Mouse (Mus musculus) frontal cortex, adult 2 months (tissue): Measurements from ENCODE around the gene Odaph. TPM values are rescaled to one million over a fixed set of nuclear protein-coding genes. Genes with fewer than 3 reads are reported as not detected.

Experiments used
- DNase-seq, 2 experiments: peaks; one replicate each; pipeline ENCODE4 v3.0.0; 2022; ENCODE audit warnings: low spot score in 1 of 2; ENCODE audit errors: extremely low spot score in 1 of 2
- polyA plus RNA-seq: library from polyadenylated mRNA; depleted of rRNA; stranded (reverse); fragments of >200 nt; gene quantifications from 2 replicates; pipeline ENCODE4 v1.2.3, GENCODE M21; 2012; rRNA removed

The Odaph gene
- polyA plus RNA-seq, 1 experiment, result not detected

DNA sequence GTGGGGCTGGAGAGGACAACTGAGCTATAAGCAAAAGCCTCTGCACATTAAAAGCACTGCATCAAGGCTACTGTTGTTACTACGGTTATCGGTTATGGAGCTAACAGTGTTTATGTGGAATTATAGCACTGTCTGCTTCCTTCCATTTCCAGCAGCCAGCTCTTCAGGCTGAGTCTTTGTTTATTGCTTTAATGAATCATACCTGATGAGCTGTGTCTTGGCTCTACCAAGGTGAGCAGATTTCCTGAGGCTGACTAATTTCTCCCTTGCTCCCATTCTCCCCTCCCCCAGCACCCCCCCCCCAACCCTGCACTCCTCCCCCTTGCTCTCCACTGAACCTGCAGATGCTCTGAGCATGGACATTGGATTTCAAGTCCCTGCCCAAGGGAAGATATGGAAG lies 524 bp downstream of the Odaph start:
- no peak for DNase-seq

DNA sequence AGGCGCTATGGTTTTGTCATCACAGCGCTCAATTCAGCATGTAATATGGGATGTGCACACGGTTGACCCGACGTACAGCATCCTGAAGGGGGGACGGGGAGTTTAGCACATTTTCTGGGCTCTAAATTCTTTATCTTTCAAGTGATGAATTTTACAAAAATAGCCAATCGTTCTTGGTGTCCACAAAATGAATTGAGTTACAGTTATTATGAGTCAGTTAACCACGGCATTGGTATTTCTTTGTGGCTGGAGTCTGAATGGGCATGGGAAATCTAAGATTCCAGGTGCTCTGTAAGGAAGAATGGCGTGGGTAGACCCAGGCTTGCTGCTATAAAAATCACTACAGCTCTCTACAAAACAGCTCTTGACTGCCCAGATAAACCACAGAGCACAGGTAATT lies 2.0 kb downstream of the Odaph start:
- DNase-seq, result no peak

DNA sequence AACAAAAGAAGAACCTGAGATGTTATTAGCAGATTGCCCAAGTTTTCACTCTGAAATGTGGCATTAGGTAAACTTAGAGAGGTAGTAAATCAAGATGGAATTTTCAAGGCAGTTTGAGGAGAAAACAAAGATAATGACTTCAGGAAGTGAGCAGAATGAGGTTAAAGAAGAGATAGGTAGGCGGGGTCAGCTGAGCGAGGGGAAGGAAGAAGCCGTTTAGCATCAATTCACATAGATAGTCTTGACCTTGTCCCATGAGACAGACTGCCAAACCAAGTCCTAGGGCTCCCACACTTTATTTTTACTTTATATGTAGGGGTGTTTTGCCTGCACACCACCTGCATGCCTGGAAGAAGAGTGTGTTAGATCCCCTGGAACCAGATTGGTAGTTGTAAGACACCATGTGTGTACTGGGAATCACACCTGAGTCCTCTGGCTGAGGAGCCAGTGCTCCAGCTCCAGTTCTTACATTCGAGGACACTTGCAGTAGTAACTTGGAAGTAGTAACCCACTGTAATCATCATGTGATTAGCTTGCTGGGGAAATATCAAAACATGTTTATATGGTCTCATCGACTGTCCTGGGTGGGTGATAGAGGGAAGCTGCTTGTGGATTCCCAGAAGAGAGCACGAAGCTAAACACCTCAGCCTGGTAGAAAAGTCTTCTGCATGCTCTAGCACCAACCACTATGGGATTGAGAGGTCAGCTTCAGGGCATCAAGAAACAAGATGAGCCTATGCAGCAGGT lies 4.1 kb downstream of the Odaph start:
- DNase-seq, result no peak

GRCm38 (mm10) chr5:91993061-91993460 lies 5.8 kb downstream of the Odaph start:
- DNase-seq, result no peak

- DNase-seq, result peak; percentile 26 to 73
Observed at GRCm38 (mm10) chr5:91994546-91994945, 7.3 kb downstream of the Odaph start.

DNA sequence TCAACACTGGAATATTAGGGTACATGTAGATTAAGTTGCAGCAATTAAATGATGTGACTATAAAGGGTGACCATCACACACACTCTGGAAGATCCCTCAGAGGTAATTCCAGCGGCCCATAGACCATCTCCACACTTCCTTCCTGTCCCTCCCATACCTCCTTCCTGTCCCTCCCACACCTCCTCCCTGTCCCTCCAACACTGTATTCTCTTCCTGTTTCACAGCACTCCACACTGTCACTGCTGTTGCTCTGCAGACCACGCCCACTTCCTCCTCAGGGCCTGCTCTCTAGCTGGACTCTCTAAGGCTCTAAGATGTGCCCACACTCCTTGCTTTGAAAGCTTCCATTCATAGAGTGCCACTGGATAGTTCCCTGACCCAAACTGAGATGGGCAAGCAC lies 13.5 kb downstream of the Odaph start:
- DNase-seq, result no peak

GRCm38 (mm10) chr5:92003011-92003410 lies 15.7 kb downstream of the Odaph start:
- peak in 1 of 2 experiments; percentile 44 for DNase-seq

- DNase-seq, result no peak
Observed at GRCm38 (mm10) chr5:92009827-92010226, 22.6 kb downstream of the Odaph start.

DNA sequence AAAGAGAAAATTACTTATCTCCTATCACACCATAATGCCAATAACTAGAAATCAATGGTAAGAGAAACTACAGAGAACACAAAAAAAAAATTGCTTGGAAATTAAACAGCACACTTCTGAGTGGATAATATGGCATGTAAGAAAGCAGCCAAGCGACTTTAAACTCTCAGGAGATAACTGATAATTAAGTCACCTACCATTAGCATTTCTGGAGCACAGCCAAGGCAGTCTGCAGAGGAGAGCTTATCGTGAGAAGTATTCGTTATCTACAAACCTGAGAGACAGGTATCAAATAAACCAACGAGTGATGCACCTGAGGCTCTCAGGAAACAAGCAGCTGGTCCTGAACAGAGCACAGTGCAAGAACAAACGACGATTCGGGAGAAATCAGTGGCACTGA lies 24.5 kb downstream of the Odaph start:
- no peak for DNase-seq

- DNase-seq, result no peak
Observed at GRCm38 (mm10) chr5:92019960-92020359, 32.7 kb downstream of the Odaph start.

GRCm38 (mm10) chr5:92042377-92043348 lies 55.4 kb downstream of the Odaph start:
- peak; percentile 86 to 98 for DNase-seq

DNA sequence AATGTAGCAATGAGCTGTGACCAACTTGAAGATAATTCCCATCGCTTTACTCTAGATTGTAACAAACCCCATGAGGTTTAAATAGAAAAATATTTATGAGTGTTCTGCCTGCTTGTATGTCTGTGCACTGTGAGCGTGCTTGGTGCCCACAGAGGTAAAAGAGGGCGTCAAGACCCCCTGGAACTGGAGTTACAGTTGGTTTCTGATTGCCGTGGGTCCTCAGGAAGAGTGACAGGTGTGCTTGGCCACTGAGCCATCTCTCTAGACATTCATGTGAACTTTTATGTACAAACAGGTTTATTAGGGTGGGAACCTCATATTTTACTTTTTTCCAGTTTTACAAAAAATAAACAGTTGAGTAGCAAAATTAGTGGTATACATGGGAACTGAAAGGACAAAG lies 56.5 kb downstream of the Odaph start, which contains the start of gene Cdkl2:
Gene Cdkl2, minus strand, starts transcription at position 101 of the 400 bp plus-strand sequence.
- DNase-seq, result no peak

Other genes starting within 250 kb of the Odaph start
- gene Rchy1, start 24.4 kb upstream of the Odaph start, polyA plus RNA-seq, result 43.9 and 44.4 TPM in 2 replicates
- 16.0 and 22.6 TPM in 2 replicates for gene Cdkl2, start 56.4 kb downstream of the Odaph start, polyA plus RNA-seq
- gene G3bp2, start 96.2 kb downstream of the Odaph start, polyA plus RNA-seq, result 117 and 131 TPM in 2 replicates
- gene Uso1, start 150.5 kb downstream of the Odaph start, polyA plus RNA-seq, result 50.2 and 50.7 TPM in 2 replicates
- not detected in 2 replicates for gene U90926, start 227.9 kb downstream of the Odaph start, polyA plus RNA-seq